Mouse (Mus musculus): ENCODE measurements around the gene Lman2. TPM values are rescaled to one million over a fixed set of nuclear protein-coding genes. Genes with fewer than 3 reads are reported as not detected.

Gene Lman2
- total and polyA plus RNA-seq, 2 experiments from 2014 or later, result 37.0 to 60.7 TPM

- no peak overlapping the region for H3K4me2 ChIP-seq (ENCODE audit: low read depth, low read length)
- H3K27ac ChIP-seq, result no peak overlapping the region
- no peak overlapping the region for H3K4me3 ChIP-seq (ENCODE audit: low read length)
- no peaks in the 10 kb centered on the region for H3K9me3 ChIP-seq (ENCODE audit: low read length)
- no peaks in the 10 kb centered on the region; the same call in 1 of the 2 replicates for H3K27me3 ChIP-seq (ENCODE audit: insufficient read depth, low read length)
- no peak for TF ChIP-seq CTCF (IDR thresholded peaks at IDR 0.05; ENCODE audit: low read depth)
- ATAC-seq, result peak; percentile 55; the same call in 1 of the 2 replicates
- no peak overlapping the region for H3K9ac ChIP-seq (replicated peaks; ENCODE audit: low read length)
- no peaks in the 10 kb centered on the region for H3K36me3 ChIP-seq (ENCODE audit: insufficient read depth, low read length)
- peak; percentile 27 for DNase-seq (ENCODE audit: low spot score)
- no peaks in the 10 kb centered on the region for H3K4me1 ChIP-seq (ENCODE audit: insufficient read depth, low read length)
- WGBS, result 60% methylated on average over 8 of the region's 8 CpGs
Observed at GRCm38 (mm10) chr13:55371007-55371681, 8.6 kb upstream of the Lman2 start.

- H3K27me3 ChIP-seq (ENCODE audit: insufficient read depth, low read length), result no peaks in the 10 kb centered on the region; the same call in 1 of the 2 replicates
- WGBS, result 68% methylated on average over 3 of the region's 3 CpGs
- H3K4me3 ChIP-seq (ENCODE audit: low read length), result no peak overlapping the region
- no peak for TF ChIP-seq CTCF (IDR thresholded peaks at IDR 0.05; ENCODE audit: low read depth)
- ATAC-seq (no peak), DNase-seq (ENCODE audit: low spot score) (no peak)
- H3K36me3 ChIP-seq (ENCODE audit: insufficient read depth, low read length), result no peaks in the 10 kb centered on the region
- H3K27ac ChIP-seq, result no peak overlapping the region
- no peaks in the 10 kb centered on the region for H3K9me3 ChIP-seq (ENCODE audit: low read length)
- no peak overlapping the region for H3K9ac ChIP-seq (replicated peaks; ENCODE audit: low read length)
- no peaks in the 10 kb centered on the region for H3K4me1 ChIP-seq (ENCODE audit: insufficient read depth, low read length)
- H3K4me2 ChIP-seq (ENCODE audit: low read depth, low read length), result no peak overlapping the region
Observed at GRCm38 (mm10) chr13:55370234-55370633, 7.7 kb upstream of the Lman2 start.

GRCm38 (mm10) chr13:55369531-55370114 is 7.0 kb upstream of the Lman2 start, which contains the start of gene Rgs14:
Gene Rgs14, plus strand, starts transcription at chr13:55369732.
- Histone ChIP-seq H3K4me1 (ENCODE audit: insufficient read depth, low read length) (no peaks in the 10 kb centered on the region), H3K9ac (replicated peaks; ENCODE audit: low read length) (no peak within 1 kb of the TSS), H3K4me3 (ENCODE audit: low read length) (no peak within 1 kb of the TSS), H3K36me3 (ENCODE audit: insufficient read depth, low read length) (no peaks in the 10 kb centered on the region), H3K27ac (no peak within 1 kb of the TSS), H3K9me3 (ENCODE audit: low read length) (no peaks in the 10 kb centered on the region), H3K4me2 (ENCODE audit: low read depth, low read length) (no peak within 1 kb of the TSS), H3K27me3 (ENCODE audit: insufficient read depth, low read length) (no peaks in the 10 kb centered on the region; the same call in 1 of the 2 replicates)
- DNase-seq (ENCODE audit: low spot score) (no peak), ATAC-seq (no peak)
- 62% methylated on average over 13 of the region's 13 CpGs for WGBS
- TF ChIP-seq CTCF (IDR thresholded peaks at IDR 0.05; ENCODE audit: low read depth), result no peak

- Histone ChIP-seq H3K9ac (replicated peaks; ENCODE audit: low read length) (no peak overlapping the region), H3K4me1 (ENCODE audit: insufficient read depth, low read length) (no peaks in the 10 kb centered on the region), H3K27me3 (ENCODE audit: insufficient read depth, low read length) (no peaks in the 10 kb centered on the region), H3K9me3 (ENCODE audit: low read length) (no peaks in the 10 kb centered on the region), H3K36me3 (ENCODE audit: insufficient read depth, low read length) (no peaks in the 10 kb centered on the region), H3K4me3 (ENCODE audit: low read length) (no peak overlapping the region), H3K4me2 (ENCODE audit: low read depth, low read length) (no peak overlapping the region), H3K27ac (no peak overlapping the region)
- DNase-seq (ENCODE audit: low spot score) (no peak), ATAC-seq (no peak)
- TF ChIP-seq CTCF (IDR thresholded peaks at IDR 0.05; ENCODE audit: low read depth), result no peak
- WGBS, result 78% methylated on average over 7 of the region's 7 CpGs
Observed at GRCm38 (mm10) chr13:55368401-55368800, 5.8 kb upstream of the Lman2 start.

- ATAC-seq (peak; percentile 36), DNase-seq (ENCODE audit: low spot score) (peak; percentile 7)
- Histone ChIP-seq H3K9ac (replicated peaks; ENCODE audit: low read length) (peak overlapping the region; percentile 94), H3K27ac (peak overlapping the region; percentile 87), H3K27me3 (ENCODE audit: insufficient read depth, low read length) (no peaks in the 10 kb centered on the region), H3K4me1 (ENCODE audit: insufficient read depth, low read length) (peaks cover 14% of the 10 kb centered on the region), H3K36me3 (ENCODE audit: insufficient read depth, low read length) (peaks cover 13% of the 10 kb centered on the region; the same call in 1 of the 2 replicates), H3K4me2 (ENCODE audit: low read depth, low read length) (peak overlapping the region; percentile 94), H3K4me3 (ENCODE audit: low read length) (peak overlapping the region; percentile 95), H3K9me3 (ENCODE audit: low read length) (no peaks in the 10 kb centered on the region)
- no peak for TF ChIP-seq CTCF (IDR thresholded peaks at IDR 0.05; ENCODE audit: low read depth)
- under 1% methylated on average over 32 of the region's 32 CpGs for WGBS
Observed at GRCm38 (mm10) chr13:55361974-55362452, 570 bp downstream of the Lman2 start.

- no peak for TF ChIP-seq CTCF (IDR thresholded peaks at IDR 0.05; ENCODE audit: low read depth)
- no peak overlapping the region for H3K27ac ChIP-seq
- peaks cover 14% of the 10 kb centered on the region for H3K4me1 ChIP-seq (ENCODE audit: insufficient read depth, low read length)
- peak overlapping the region; percentile 94 for H3K4me2 ChIP-seq (ENCODE audit: low read depth, low read length)
- H3K4me3 ChIP-seq (ENCODE audit: low read length), result peak overlapping the region; percentile 95; the same call in 1 of the 2 replicates
- no peaks in the 10 kb centered on the region for H3K9me3 ChIP-seq (ENCODE audit: low read length)
- DNase-seq (ENCODE audit: low spot score) (no peak), ATAC-seq (no peak)
- H3K9ac ChIP-seq (replicated peaks; ENCODE audit: low read length), result no peak overlapping the region
- peaks cover 13% of the 10 kb centered on the region; the same call in 1 of the 2 replicates for H3K36me3 ChIP-seq (ENCODE audit: insufficient read depth, low read length)
- no peaks in the 10 kb centered on the region for H3K27me3 ChIP-seq (ENCODE audit: insufficient read depth, low read length)
Observed at GRCm38 (mm10) chr13:55361145-55361544, 1.4 kb downstream of the Lman2 start.

- no peak overlapping the region for H3K9ac ChIP-seq (replicated peaks; ENCODE audit: low read length)
- TF ChIP-seq CTCF (IDR thresholded peaks at IDR 0.05; ENCODE audit: low read depth), result no peak
- no peak overlapping the region for H3K4me3 ChIP-seq (ENCODE audit: low read length)
- WGBS, result 88% methylated on average over 11 of the region's 11 CpGs
- no peaks in the 10 kb centered on the region for H3K27me3 ChIP-seq (ENCODE audit: insufficient read depth, low read length)
- DNase-seq (ENCODE audit: low spot score) (no peak), ATAC-seq (no peak)
- no peaks in the 10 kb centered on the region for H3K4me1 ChIP-seq (ENCODE audit: insufficient read depth, low read length)
- no peak overlapping the region for H3K27ac ChIP-seq
- peaks cover 62% of the 10 kb centered on the region for H3K36me3 ChIP-seq (ENCODE audit: insufficient read depth, low read length)
- no peak overlapping the region for H3K4me2 ChIP-seq (ENCODE audit: low read depth, low read length)
- H3K9me3 ChIP-seq (ENCODE audit: low read length), result no peaks in the 10 kb centered on the region
Observed at GRCm38 (mm10) chr13:55346745-55347144, 15.8 kb downstream of the Lman2 start.
